Mouse (Mus musculus): ENCODE measurements around the gene Spred2. TPM values are rescaled to one million over a fixed set of nuclear protein-coding genes. Genes with fewer than 3 reads are reported as not detected.

Gene Spred2
- polyA plus RNA-seq, 1 experiment from 2014 or later = 5.7 TPM

GRCm38 (mm10) chr11:19961766-19962365 is 37.7 kb downstream of the Spred2 start:
- Histone ChIP-seq H3K4me1 (replicated peaks; ENCODE audit: control insufficient read depth, insufficient read depth, low read length) (peaks cover 18% of the 10 kb centered on the region), H3K4me3 (ENCODE audit: low read depth, low read length) (no peak overlapping the region), H3K4me2 (replicated peaks; ENCODE audit: low read depth) (no peak overlapping the region), H3K27ac (ENCODE audit: low read depth, low read length) (no peak overlapping the region), H3K27me3 (replicated peaks; ENCODE audit: control insufficient read depth, insufficient read depth, low read length) (no peaks in the 10 kb centered on the region), H3K9ac (ENCODE audit: low read depth, low read length) (no peak overlapping the region), H3K36me3 (ENCODE audit: control insufficient read depth, insufficient read depth) (no peaks in the 10 kb centered on the region), H3K9me3 (ENCODE audit: control insufficient read depth) (no peaks in the 10 kb centered on the region)
- ATAC-seq = no peak
- TF ChIP-seq CTCF (IDR thresholded peaks at IDR 0.05; ENCODE audit: low read depth) = no peak
- WGBS = 72% methylated on average over 12 of the region's 12 CpGs

- H3K9me3 ChIP-seq (ENCODE audit: control insufficient read depth) = no peaks in the 10 kb centered on the region
- H3K27ac ChIP-seq (ENCODE audit: low read depth, low read length) = peak overlapping the region; percentile 42
- no peak overlapping the region for H3K9ac ChIP-seq (ENCODE audit: low read depth, low read length)
- H3K4me2 ChIP-seq (replicated peaks; ENCODE audit: low read depth) = no peak overlapping the region
- H3K4me1 ChIP-seq (replicated peaks; ENCODE audit: control insufficient read depth, insufficient read depth, low read length) = peaks cover 18% of the 10 kb centered on the region
- 15% methylated on average over 5 of the region's 5 CpGs for WGBS
- no peak overlapping the region for H3K4me3 ChIP-seq (ENCODE audit: low read depth, low read length)
- no peak for TF ChIP-seq CTCF (IDR thresholded peaks at IDR 0.05; ENCODE audit: low read depth)
- no peak for ATAC-seq
- H3K36me3 ChIP-seq (ENCODE audit: control insufficient read depth, insufficient read depth) = no peaks in the 10 kb centered on the region
- H3K27me3 ChIP-seq (replicated peaks; ENCODE audit: control insufficient read depth, insufficient read depth, low read length) = no peaks in the 10 kb centered on the region
These were observed 38.6 kb downstream of the Spred2 start for GRCm38 (mm10) chr11:19962796-19963195.

GRCm38 (mm10) chr11:19963717-19964141 is 39.6 kb downstream of the Spred2 start:
- no peak for TF ChIP-seq CTCF (IDR thresholded peaks at IDR 0.05; ENCODE audit: low read depth)
- H3K27ac ChIP-seq (ENCODE audit: low read depth, low read length) = peak overlapping the region; percentile 74
- H3K9me3 ChIP-seq (ENCODE audit: control insufficient read depth) = no peaks in the 10 kb centered on the region
- no peak overlapping the region for H3K4me3 ChIP-seq (ENCODE audit: low read depth, low read length)
- no peak overlapping the region for H3K9ac ChIP-seq (ENCODE audit: low read depth, low read length)
- peaks cover 18% of the 10 kb centered on the region for H3K4me1 ChIP-seq (replicated peaks; ENCODE audit: control insufficient read depth, insufficient read depth, low read length)
- no peaks in the 10 kb centered on the region for H3K36me3 ChIP-seq (ENCODE audit: control insufficient read depth, insufficient read depth)
- WGBS = 14% methylated on average over 12 of the region's 12 CpGs
- H3K27me3 ChIP-seq (replicated peaks; ENCODE audit: control insufficient read depth, insufficient read depth, low read length) = no peaks in the 10 kb centered on the region
- H3K4me2 ChIP-seq (replicated peaks; ENCODE audit: low read depth) = no peak overlapping the region
- peak; percentile 15; the same call in 1 of the 2 replicates for ATAC-seq

GRCm38 (mm10) chr11:19964333-19964732 is 40.2 kb downstream of the Spred2 start:
- Histone ChIP-seq H3K9me3 (ENCODE audit: control insufficient read depth) (no peaks in the 10 kb centered on the region), H3K9ac (ENCODE audit: low read depth, low read length) (no peak overlapping the region), H3K4me1 (replicated peaks; ENCODE audit: control insufficient read depth, insufficient read depth, low read length) (peaks cover 18% of the 10 kb centered on the region), H3K4me3 (ENCODE audit: low read depth, low read length) (no peak overlapping the region), H3K36me3 (ENCODE audit: control insufficient read depth, insufficient read depth) (no peaks in the 10 kb centered on the region), H3K4me2 (replicated peaks; ENCODE audit: low read depth) (no peak overlapping the region; the same call in 1 of the 2 replicates), H3K27me3 (replicated peaks; ENCODE audit: control insufficient read depth, insufficient read depth, low read length) (no peaks in the 10 kb centered on the region), H3K27ac (ENCODE audit: low read depth, low read length) (peak overlapping the region; percentile 74)
- 81% methylated on average over 5 of the region's 5 CpGs for whole genome bisulfite sequencing
- no peak for ATAC-seq
- TF ChIP-seq CTCF (IDR thresholded peaks at IDR 0.05; ENCODE audit: low read depth) = no peak

GRCm38 (mm10) chr11:19965037-19965611 is 40.9 kb downstream of the Spred2 start:
- Histone ChIP-seq H3K9ac (ENCODE audit: low read depth, low read length) (no peak overlapping the region), H3K4me1 (replicated peaks; ENCODE audit: control insufficient read depth, insufficient read depth, low read length) (peaks cover 18% of the 10 kb centered on the region), H3K27ac (ENCODE audit: low read depth, low read length) (peak overlapping the region; percentile 74), H3K27me3 (replicated peaks; ENCODE audit: control insufficient read depth, insufficient read depth, low read length) (no peaks in the 10 kb centered on the region), H3K4me2 (replicated peaks; ENCODE audit: low read depth) (0 out of 2 replicates have a peak overlapping the region, but pooled peaks have one; percentile 13), H3K9me3 (ENCODE audit: control insufficient read depth) (no peaks in the 10 kb centered on the region), H3K4me3 (ENCODE audit: low read depth, low read length) (no peak overlapping the region), H3K36me3 (ENCODE audit: control insufficient read depth, insufficient read depth) (no peaks in the 10 kb centered on the region)
- WGBS = 42% methylated on average over 16 of the region's 16 CpGs
- no peak for TF ChIP-seq CTCF (IDR thresholded peaks at IDR 0.05; ENCODE audit: low read depth)
- 0 out of 2 replicates have a peak, but pooled peaks have one; percentile 4 for ATAC-seq

GRCm38 (mm10) chr11:19965664-19966063 is 41.5 kb downstream of the Spred2 start:
- no peak for ATAC-seq
- H3K4me2 ChIP-seq (replicated peaks; ENCODE audit: low read depth) = no peak overlapping the region
- 69% methylated on average over 4 of the region's 4 CpGs for WGBS
- peak overlapping the region; percentile 74 for H3K27ac ChIP-seq (ENCODE audit: low read depth, low read length)
- H3K4me3 ChIP-seq (ENCODE audit: low read depth, low read length) = no peak overlapping the region
- H3K27me3 ChIP-seq (replicated peaks; ENCODE audit: control insufficient read depth, insufficient read depth, low read length) = no peaks in the 10 kb centered on the region
- H3K36me3 ChIP-seq (ENCODE audit: control insufficient read depth, insufficient read depth) = no peaks in the 10 kb centered on the region
- no peaks in the 10 kb centered on the region for H3K9me3 ChIP-seq (ENCODE audit: control insufficient read depth)
- H3K4me1 ChIP-seq (replicated peaks; ENCODE audit: control insufficient read depth, insufficient read depth, low read length) = peaks cover 18% of the 10 kb centered on the region
- no peak for TF ChIP-seq CTCF (IDR thresholded peaks at IDR 0.05; ENCODE audit: low read depth)
- H3K9ac ChIP-seq (ENCODE audit: low read depth, low read length) = no peak overlapping the region
